Mouse (Mus musculus): ENCODE measurements around the gene Gadd45b.

DNA sequence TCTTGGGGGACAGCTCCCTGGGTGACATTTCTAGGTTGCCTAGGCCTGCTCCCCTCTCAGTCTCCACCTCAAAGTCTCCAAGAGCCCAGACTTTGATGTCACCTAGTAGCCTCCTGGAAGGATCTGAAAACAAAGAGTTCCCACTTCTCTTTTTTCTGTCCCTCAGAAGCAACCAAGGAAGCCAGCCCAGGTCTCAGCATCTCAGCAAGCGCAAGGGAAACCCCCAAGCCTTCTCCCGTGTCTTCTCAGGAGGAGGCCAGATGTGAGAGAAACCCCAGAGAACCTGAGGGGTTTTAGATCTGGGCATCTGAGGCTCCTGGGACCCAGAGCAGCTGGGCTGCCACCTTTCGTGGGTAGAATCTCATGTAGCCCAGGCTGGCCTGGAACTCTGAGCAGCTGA, 39.4 kb downstream of the Gadd45b start:
- TF ChIP-seq EP300 (IDR thresholded peaks at IDR 0.05; ENCODE audit: low read depth) (no peak), CTCF (IDR thresholded peaks at IDR 0.05; ENCODE audit: low read depth) (no peak)
